Mouse (Mus musculus): ENCODE measurements around the gene Teddm1a.

GRCm38 (mm10) chr1:153886024-153886633 lies 5.4 kb upstream of the Teddm1a start:
- no peak for TF ChIP-seq CTCF (conservative IDR thresholded peaks at IDR 0.05; ENCODE audit: insufficient read depth, insufficient read length, low read depth, low read length)
- no peak for TF ChIP-seq POLR2A (IDR thresholded peaks at IDR 0.05; ENCODE audit: low read depth, low read length)
